Mouse (Mus musculus): Measurements from ENCODE around the gene Tfrc.

- no peak for TF ChIP-seq GATA1 (IDR thresholded peaks at IDR 0.05; ENCODE audit: borderline replicate concordance, low read length)
- TF ChIP-seq FLI1 (IDR thresholded peaks at IDR 0.05; ENCODE audit: low read length): no peak
Measured at GRCm38 (mm10) chr16:32599151-32599550, 9.6 kb upstream of the Tfrc start.
